Mouse (Mus musculus) monocyte, adult 5-6 weeks (primary cell): ENCODE results near the gene Tpk1. TPM values are rescaled to one million over a fixed set of nuclear protein-coding genes. Genes with fewer than 3 reads are reported as not detected.

Experiments used
- ATAC-seq: fragments of 153-309, 156-312 bp; replicated peaks from 2 replicates; pipeline ENCODE4 v1.8.0; 2017; ENCODE audit warnings: mild to moderate bottlenecking; ENCODE audit not compliant: low TSS enrichment, insufficient number of reproducible peaks, severe bottlenecking, poor library complexity, low FRiP score
- total RNA-seq: library from RNA; stranded (forward); fragments of 200-1000, 200-491, 200-594 nt; gene quantifications from 3 replicates; pipeline ENCODE4 v1.2.3, GENCODE M21; 2017

Gene Tpk1
- total RNA-seq: 3.5 to 7.2 TPM (median 4.4 TPM) in 3 replicates

DNA sequence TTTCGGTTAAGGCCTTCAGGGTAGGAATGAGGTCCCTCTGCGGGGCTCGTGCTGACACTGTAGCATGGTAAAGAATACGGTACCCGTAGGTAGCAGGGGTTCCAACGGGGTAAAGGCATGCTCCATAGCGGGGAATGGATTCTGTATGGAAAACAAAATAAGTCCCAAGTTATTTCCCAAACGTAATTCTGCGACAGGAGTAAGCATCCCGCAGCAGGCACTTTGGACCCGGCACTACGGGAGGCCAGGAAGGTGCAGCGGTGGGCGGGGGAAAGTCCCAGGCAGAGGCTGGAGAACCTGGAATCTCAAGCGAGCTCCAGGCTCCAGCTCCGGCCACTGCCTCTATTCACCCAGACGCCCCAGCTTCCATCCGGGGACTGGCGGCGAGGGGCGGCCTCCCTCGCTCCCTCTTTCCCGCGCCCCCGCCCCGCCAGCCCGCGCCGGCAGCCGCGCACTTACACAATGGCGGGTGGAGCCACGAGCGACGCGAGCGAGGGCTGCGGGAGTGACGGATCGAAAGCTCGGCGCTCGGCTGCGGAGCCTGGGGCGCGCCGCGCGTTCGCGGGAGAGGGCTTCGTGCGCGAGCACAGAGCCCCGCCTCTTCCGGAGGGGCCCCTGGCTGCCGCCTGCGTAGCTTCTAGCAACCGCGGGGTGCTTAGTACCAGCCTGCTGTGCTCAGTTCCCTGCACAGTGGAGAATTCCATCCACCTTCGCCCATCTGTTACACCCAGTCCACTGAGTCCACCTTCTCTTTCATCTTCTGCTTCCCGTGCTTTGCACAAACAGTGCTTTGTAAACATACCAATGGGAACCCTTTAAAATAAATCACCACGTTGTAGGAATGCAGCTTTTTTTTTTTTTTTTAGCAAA lies at the start of gene Tpk1:
Tpk1 (minus strand) TSS at position 602 of the 870 bp plus-strand sequence.
- ATAC-seq: peak; percentile 91

DNA sequence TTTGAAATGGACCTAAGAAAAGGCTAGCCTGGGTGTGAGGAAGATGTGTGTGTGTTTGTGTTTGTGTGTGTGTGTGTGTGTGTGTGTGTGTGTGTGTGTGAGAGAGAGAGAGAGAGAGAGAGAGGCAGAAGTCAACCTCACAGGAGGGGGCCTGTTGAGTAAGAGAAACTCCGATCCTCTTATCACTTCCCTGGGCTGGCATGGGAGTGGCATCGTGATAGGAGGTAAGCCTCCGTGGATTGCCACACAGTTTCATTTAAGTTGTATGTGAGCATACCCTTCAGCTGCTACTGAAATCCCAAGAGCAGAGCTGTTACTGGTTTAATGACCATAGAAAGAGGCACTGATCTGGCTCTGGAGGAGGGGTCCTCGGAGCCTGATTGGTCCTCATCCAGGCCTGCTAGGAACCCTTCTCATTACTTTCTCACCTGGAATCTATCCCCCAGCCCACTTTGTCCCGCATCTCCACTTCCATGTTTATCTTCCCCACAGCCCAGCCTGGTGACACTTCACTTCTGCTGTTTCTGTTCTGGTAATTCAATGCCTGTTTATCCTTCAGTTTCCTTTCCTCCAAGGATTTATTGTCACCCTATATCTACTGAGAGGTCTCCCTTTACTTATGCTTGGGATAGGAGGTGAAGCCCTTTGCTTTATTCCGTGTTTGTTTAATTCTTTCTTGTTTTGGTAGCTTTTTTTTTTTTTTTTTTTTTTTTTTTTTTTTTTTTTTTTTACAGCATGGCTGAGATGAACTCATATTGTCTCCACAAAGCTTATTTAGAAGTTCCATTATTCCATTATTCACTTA lies 36.9 kb upstream of the Tpk1 start:
- no peak for ATAC-seq

DNA sequence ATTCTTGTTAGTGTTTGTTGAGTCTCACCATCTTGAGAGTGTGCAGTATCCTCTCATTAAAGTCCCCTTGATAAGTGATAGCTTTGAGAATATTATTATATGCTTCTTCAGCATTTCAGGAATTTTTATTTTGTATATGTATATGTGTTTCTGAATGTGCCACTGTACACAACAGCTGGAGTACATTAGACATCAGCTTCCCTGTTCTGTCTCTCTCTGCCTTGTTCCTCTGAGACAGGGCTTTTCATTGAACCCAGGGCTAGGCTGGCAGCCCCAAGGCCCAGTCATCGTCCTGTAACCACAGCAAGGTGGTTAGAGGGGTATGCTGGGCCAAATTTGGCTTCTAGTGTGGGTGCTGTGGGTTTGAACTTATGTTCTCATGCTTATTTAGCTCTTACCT lies 25.8 kb upstream of the Tpk1 start:
- ATAC-seq: no peak

DNA sequence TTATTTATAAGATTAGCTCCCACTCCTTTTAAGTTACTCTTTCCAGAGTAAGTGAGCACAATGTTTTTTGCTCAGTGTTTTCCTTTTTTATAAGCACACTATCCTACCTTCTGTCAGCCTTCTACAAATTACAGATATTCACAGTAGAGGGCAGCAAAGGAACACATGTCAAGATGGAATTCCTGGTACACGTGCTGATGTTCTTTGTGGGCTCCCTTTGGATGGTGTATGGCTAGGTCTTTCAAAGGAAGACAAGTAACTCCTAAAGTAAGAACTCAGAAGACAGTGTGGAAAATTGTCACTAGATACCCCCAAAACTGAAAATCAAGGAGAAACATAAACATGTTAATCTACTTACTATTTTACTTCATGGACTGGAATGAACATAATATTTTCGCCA lies 19.9 kb upstream of the Tpk1 start:
- no peak for ATAC-seq

DNA sequence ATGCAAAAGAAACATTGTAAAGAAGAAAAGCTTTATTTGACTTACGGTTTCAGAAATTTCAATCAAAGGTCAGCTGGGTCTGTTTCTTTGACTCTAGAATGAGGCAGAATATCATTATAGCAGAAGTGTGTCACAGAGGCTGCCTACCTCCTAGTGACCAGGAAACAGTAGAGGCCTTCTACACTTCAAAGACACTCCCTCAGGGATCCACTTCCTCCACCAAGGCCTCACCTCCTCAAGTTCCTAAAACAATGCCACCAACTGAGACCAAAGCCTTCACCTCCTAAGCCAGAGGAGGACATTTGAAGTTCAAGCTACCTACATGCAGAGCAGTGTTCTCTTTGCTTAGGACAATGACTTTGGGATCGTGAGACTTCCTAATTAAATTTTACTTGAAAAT lies 16.5 kb upstream of the Tpk1 start:
- no peak for ATAC-seq

- ATAC-seq: no peak
Observed at GRCm38 (mm10) chr6:43678689-43679212, 12.7 kb upstream of the Tpk1 start.

GRCm38 (mm10) chr6:43677566-43677965 lies 11.5 kb upstream of the Tpk1 start:
- no peak for ATAC-seq

DNA sequence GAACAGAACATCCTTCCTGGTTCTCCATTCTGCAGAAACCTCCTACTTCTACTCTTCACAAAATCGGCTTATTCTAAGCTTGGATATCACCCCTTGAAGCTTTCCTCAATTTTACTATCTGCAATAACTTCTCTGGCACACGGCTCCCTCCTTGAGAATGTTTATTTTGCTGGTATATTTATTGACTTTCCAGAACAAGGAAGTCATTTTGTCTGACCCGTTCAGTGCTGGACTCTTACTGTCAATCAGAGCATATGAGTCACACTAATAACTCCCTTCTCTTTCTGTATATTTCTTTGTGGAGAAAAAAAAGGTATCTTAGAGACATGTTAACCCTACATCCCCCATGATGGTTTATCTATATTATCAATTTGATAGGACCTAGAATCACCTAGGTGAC lies 10.1 kb upstream of the Tpk1 start:
- no peak for ATAC-seq

- no peak for ATAC-seq
Observed at GRCm38 (mm10) chr6:43674986-43675760, 9.1 kb upstream of the Tpk1 start.

DNA sequence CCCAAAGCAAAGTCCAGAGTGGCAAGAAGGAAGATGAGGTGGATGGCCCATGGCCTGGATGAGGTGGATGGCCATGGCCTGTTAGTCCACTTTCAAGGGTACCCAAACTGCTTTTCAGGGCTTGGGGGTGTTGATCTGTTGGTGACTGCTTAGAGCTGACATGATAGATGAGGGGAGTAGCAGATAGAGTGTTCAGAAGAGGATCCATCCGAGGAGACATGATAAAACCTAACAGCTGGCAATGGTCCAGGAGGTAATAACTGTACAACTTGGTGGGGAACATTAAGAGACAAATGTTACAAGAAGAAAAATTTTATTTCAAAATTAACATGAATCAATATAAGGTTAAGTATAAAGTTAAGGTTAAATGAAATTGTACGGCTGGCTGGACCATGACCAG lies 4.9 kb upstream of the Tpk1 start:
- ATAC-seq: no peak

DNA sequence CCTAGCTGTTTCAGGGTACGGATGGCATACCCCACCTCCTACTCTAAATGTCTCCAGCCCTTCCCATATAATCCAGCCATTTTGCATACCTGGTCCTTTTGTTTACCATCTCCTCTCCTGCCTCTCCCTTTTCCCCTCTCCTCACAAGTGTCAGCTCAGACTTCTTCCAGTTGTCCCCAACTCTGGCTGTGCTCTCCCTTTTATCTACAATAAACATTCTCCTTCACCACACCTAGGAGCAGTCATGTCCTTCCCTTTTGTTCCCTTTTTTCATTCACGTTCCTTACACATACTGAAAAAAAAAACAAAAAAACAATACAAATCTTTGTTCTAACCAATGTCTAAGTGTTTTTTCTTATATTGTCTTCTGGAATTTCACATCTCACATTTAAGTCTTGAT lies 1.6 kb upstream of the Tpk1 start:
- no peak for ATAC-seq

GRCm38 (mm10) chr6:43666611-43667400 lies 728 bp upstream of the Tpk1 start:
- ATAC-seq: no peak

DNA sequence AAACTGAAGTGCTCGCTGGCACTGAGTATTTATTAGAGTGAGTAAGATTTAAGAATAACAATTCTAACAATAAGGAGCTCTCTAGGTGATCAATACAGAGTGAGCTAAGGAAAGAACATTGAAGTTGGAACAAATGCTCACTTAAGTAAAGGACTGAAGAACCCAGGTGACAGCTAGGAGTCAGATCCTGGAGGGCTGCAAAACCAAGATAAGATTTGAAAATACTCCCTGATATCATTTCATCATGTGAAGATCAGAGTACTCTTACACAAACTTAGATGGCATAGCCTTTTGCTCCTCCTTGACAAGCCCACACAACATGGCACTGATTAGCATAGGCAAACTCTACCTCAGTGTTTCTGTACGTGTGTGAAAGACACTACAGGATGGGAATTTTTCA lies 4.3 kb downstream of the Tpk1 start:
- no peak for ATAC-seq

GRCm38 (mm10) chr6:43658290-43658689 lies 7.8 kb downstream of the Tpk1 start:
- no peak for ATAC-seq

GRCm38 (mm10) chr6:43657845-43658244 lies 8.2 kb downstream of the Tpk1 start:
- ATAC-seq: no peak

DNA sequence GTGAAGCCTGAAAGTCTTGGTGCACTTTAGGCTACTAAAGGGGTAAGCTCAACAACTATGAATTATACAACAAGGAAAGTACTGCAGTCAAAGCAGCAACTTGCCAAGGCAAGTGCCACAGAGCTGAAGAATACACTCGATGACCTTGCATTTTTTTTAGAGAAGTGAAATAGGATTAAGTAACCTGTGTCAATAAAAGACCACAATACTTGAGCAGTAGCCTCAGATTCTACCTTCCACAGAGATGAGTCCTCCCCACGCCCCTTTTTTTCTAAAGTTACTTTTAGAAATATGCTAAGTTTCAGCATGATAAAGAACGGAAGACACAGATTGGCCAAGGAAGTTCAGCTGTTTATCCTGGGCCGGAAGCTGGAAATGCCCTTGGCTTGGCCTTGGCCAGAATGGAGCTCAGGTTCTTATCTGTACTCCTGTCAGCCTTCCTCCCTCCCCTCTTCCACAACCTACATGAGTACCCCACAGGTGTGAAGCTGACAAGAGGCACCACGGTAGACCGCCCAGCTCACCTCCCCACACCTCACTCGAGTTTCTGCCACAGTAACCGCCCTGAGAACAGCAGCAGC lies 11.1 kb downstream of the Tpk1 start:
- ATAC-seq: peak; percentile 47

DNA sequence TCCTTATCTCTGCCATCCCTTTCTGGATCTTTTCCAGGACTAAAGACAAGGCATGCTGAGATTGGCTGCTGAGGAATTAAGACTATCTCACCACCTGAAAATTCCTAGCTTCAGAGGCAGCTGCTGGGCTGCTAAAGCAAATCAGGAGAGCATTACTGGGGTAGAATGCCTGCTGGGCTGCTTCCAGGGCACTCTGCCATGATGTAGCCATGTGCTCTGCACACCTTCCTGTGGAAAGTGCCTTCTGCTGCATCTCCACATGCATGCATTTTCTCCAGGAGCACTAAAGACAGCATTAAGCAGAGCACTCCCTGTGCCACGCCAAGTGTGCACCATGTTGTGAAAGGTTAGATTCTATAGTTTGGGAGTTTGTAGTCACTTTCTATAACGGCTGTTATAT lies 16.6 kb downstream of the Tpk1 start:
- no peak for ATAC-seq

DNA sequence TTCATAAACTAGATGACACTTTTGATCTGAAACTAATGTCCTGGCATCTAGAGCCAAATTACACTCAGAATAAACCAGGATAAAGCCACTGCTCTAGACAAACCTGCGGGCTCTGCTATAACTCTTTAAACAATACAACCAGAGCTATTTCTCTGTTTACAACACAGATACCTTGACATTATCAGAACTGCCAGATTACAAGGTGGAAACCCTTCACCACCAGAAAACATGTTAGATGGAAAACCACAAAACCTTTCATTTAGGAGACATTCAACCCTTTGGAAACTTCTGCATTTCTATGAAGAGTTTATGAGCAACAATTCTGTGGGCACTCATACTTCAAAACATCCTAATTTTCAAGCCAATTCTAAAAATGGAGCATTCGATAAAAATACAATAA lies 20.4 kb downstream of the Tpk1 start:
- no peak for ATAC-seq
